Mouse (Mus musculus): ENCODE measurements around the gene Tcf7l2.
A peak's percentile ranks its signal among the peaks of the same experiment; 100 is the strongest.

Gene Tcf7l2

DNA sequence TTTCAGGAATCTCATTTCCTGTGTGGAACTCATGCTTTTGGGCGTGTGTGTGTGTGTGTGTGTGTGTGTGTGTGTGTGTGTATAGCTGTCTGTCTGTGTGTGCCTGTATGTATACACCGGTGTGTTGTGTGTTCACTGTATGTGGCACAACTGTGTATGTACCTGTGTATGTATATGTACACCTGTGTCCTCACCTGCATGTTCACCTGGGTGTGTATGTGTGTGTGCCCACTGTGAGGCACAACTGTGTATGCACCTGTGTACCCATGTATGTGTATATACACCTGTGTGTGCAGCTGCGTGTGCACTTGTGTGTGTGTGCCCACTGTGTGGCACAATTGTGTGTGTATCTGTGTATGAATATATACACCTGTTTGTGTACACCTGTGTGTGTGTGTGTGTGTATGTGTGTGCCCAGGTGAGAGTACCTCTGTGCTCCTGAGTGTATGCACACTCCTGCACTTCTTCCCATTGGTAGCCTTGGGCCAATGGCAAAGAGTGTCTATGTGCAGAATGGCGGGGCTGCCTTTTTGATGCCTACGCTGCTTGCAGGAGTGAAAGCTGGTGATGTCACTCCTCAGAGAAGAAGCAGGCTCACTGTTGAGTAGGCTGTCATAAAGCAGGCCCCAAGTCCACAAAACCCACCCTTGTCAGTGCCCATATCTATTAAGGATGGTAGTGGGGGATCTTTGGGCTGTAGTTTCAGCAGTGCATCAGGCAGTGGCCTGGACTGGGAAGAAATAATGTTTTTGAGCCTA, 95.5 kb downstream of the Tcf7l2 start:
- DNase-seq = no peak

DNA sequence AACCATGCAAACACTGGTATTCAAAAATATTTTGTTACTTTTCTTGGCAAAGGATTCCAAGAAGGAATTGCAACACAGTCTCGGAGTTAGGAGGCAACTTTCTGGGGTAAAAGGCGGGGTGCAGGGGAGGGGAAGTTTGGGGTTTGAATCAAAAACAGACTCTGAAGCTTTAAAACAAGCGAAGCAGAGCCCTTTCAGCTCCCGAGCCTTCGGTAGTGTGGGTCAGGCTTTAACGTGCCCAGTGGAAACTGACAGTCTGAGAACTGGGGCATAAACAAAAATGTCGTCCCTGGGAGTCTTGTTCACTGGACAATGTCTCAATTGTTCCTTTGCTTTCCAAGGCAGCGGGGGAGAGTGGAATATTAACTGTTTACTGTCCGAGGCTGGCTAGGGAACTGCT, 96.3 kb downstream of the Tcf7l2 start:
- DNase-seq = peak; percentile 1

DNA sequence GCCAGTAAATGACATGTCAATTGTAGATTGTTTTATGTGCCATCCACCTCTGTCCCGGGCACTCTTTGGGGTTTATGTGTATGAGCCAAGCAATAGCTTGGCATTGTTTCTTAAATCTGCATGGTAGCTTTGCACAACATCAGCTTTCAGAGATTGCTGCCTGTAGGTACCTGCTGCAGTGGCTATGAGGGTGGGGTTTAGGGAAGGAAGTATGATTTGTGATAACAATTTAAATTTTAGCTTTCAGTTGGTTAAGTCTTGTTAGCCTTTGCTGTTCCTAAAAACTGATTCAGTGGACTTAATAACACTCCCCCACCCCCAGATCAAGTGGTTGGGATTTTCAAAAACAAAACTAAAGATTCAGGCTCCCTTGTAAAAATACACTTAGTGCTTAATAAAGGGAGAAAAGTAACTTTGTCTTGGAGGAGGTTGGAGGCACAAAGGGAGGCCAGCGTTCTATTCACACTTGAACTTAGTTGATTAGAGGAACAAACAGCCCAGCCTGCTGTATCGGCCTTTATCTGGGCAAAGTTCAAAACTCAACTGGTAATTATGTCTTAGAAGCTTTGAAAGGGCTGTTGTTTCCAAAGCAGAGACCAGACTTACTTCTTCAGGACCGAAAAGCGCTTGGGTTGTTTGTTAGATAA, 96.9 kb downstream of the Tcf7l2 start:
- no peak for DNase-seq

DNA sequence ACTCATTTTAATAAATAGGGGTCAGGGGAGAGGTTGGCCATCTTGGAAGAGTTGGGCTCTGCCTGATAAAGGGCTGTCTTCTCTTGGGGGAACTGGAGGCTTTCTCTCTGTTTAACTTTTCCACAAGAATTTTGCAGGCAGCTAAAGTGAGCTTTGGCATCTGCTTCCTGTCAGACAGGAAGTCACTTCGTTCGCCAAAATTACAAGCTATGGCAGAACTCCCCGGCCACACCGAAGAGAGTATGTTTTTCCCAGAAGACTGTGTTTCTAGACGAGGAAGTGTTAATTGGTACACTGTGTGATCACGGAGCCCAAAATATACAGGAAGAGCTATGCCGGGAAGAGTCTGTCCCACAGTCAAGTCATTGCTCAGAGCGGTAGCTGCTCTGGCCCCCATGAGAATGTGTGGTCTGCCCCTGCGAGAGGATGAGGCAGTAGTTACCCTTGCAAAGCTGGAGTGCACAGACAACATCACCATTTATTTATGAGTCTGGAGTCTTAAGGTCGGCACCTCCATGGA, 97.5 kb downstream of the Tcf7l2 start:
- DNase-seq = no peak

DNA sequence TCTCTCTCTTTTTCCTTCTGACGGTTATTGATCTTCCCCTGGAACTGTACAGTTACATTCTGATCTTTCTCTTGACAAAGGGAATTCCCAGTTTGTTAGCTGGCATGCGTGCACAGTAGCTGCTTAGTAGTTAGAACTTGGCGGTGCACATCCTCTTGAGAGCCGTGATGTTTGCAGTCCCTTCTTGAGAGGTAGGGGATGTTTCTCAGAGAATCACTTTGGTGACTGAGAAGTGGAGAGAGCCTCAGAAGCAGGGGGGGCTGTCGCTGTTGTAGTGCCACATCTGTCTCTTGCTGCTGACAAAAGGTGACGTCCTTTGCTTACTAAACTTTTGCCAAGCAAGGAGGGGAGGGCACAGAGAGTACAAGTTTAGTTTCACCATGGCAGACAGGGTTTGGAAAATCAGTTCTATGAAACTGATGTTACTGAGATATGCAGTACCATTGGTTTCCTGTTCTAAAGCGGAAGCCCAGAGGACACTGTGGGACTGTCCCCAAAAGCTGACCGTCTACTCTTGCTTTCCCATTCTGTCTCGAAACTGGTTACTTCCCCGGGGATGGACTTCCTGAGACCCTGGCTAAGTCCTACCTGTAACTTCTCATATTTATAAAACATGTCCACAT, 99.0 kb downstream of the Tcf7l2 start:
- no peak for DNase-seq

DNA sequence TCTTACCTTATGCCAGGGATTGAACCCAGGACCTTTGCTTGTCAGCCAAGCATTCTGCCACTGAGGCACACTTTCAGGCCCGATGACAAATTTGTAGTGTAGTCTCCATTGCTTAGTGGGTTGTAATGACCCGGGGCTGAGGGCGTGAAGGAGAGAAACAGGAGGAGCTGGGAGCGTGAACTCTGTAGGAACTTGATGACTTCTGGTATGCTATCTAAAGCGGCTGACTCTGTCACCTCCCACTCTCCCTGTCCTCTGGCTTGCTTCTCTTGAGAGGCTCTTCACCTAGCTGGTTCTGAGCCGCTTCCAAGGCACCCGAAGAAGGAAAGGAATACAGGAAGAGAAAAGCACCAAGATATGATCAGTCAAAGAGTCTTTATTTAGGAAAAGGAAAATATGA, 100.4 kb downstream of the Tcf7l2 start:
- DNase-seq = no peak

DNA sequence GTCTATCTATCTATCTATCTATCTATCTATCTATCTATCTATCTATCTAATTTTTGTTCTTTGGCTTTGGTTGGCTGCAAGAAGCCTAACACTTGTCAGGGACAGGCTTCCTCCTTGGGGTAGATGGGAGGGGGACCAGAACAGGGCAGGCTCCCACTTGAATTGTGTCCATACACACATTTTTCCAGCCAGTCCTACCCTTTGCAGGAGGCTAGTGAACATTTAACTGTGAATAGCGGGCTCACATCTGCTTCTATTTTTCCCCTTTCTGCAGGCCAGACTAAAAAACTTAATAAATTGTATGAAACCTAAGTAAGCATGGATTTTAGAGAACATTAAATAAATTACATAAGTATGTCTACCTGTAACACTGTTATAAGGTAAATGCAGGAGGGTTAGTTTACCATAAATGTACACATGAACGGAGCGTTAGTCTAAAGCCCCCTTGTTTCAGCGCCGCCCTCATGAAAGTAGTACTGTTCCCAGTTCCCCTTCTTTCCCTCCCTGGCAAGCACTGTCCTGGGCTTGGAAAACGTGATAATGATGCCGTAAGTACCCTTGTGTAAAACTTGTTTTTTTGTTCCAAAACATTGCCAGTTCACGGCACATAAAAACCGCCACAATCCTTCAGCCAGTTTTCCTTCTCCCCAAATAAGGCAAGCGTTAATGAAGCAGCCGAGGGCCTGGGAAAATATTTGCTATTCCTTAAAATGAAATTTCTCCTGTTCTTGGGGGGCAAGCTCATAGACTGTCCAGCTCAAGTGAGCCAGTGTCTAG, 101.7 kb downstream of the Tcf7l2 start:
- no peak for DNase-seq

DNA sequence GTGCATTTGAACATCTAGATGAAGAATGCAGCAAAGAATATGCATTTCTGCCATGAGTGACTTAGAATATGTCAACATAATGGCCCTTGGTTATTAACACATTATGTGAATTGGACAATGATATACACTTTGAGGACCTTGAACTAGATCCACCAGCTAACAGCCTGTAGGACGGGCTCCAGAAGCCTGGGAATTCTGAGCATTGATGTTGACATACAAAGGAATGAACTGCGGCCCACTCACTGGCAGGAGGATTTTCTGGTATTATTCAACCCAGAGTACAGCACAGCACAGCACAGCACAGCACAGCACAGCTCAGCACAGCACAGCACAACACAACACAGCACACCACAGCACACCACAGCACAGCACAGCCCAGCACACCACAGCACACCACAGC, 104.1 kb downstream of the Tcf7l2 start:
- no peak for DNase-seq

DNA sequence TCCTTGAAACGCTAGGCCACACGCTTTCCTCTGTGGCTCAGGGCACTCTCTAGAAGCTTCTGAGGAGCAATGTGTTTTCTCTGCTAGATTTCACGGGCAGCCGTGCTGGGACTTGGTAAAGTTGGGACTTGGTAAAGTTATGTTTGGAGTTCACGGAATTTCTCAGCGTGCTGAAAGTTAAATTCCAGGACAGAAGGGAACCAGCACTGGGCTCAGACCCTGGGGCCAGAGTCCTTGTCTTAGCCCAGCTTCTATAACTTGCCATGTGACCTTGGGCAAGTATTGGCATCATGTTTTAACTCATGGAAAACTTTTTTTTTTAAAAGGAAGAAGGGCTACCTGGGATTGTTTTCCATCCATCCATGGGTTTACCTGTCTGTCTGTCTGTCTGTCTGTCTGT, 104.6 kb downstream of the Tcf7l2 start:
- DNase-seq = no peak

DNA sequence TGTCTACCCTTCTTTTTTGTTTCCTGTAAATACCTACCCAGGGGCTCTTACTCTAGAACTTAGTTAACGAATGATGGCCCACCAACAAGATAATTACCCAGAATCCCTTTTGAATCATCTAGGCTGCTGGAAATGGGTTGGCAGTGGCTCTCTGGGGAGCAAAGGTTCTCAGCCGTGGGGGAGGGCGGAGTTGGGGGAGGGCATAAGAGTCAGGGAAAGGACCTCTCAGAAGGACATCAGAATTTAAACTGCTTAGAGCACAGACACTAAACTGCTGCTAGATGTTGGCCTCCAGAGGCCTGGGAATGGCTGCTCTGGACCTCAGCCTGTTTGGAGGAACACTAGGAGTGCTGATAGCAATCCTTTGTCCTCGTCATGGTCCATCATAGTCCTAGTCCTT, 105.4 kb downstream of the Tcf7l2 start:
- no peak for DNase-seq

DNA sequence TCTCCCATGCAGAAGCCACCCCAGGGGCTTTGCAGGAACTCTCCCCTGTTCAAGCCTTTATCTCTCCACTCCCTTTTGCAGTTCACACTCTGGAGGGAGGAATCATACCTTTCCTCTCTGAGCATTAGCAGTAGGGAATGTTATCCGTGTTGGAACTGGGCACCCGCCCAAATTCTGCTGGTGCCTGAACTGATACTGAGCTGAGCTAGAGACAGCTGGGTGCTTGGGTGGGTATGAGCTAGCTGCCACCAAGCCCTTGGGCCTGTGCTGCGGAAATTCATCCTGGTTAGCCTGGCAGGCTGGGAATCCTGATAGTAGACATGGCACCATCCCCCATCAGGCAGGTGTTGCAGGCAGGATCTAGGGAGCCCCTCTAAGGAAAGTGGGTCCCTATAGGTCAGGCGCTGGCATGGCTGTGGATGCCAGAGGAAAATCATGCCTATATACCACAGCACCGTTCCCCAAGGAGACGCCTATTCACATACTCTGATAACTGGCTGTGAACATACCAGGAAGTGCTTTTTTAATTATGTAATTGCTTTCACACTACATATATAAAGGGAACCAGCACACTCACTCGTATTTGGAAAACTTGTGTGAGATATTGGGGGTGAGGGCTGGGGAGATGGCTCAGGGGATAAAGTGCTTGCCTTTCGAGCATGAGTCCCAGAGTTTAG, 108.9 kb downstream of the Tcf7l2 start:
- no peak for DNase-seq

DNA sequence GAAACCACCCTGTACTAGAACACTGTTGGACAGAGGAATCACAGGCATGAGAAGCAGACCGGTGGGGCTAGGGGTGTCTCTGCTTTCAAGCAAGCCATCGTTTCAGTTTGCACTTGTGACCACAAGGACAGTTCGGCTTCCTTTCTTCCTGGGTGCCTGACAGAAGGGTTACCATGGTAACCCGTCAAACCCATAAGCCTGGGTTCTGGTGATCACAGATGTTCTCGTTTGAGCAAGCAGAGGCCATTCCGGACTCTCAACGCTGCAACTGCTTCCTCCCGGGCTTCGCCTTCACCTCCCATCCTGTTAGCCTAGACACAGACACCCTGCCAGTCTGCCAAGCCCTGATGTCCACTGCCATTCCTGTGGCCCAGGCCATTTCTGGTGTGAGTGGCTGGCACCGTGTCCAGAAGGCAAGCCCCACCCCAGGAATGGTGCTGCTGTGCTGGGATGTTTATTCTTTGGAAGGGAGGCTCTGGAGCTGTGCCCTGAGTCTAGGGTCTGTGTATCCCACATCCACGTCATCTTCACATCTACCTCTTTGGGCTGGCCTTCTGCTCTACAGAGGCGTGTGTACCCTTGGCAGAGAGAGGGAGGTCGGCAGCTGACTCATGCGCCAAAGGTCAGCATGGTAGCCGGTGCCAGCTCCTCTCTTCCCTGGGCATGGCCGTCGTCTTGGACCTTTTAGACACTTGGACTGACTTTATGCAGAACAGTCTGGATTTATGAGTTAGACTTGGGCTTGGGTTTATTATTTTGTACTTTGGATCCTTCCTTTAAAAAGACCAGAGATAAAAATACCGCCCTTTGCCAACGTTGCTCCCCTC, 110.1 kb downstream of the Tcf7l2 start:
- DNase-seq = no peak

DNA sequence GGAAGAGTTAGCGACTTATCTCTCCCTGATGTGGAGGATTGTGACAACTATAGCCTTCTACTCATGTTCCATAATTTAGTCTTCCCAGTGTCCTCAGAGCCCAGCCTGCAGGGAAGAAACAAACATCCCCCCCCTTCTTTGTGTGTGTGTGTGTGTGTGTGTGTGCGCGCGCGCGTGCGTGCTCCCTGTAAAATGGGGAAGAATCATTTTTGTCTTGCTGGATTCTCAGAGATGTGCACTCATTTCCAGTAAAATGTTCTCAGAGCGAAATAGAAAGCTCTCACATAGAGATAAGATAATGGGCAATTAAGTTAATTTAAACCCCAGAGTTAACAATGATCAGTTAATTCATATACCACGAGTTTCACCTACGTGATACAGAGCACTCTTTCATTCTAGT, 112.8 kb downstream of the Tcf7l2 start:
- DNase-seq = no peak

DNA sequence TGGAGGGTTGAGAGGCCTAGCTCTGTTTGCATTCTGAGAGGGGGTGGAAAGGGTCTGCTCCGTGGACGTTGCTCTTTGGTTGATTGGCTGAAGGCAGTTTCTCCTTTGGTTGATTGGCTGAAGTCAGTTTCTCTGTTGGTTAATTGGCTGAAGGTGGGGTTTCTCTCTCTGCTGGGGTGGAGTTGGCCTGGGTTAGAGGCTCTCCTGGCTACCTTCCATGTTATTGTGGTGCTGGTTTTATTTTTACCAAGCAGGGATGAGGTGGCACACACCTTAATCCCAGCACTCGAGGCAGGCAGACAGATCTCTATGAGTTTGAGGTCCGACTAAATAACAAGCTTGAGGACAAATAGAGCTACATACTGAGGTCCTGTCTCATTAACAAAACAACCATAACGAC, 114.0 kb downstream of the Tcf7l2 start:
- no peak for DNase-seq

DNA sequence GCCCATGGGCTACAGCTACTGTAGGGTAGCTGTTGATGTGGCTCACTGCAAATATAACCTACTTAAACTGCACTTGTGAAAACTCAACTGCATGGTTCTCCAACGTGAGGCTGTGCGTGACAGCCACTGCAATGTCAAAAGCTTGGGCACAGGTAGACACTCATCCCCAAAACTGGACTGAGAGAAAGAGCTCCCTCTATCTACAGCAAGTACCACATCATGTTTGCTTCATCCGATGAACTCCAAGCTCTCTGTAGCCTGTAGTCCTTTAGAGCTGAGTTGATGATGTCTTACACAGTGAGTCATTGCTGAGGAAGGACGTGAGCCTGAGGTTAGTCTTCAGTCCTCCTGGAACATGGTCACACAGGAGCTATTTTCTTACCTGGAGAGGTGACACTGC, 115.7 kb downstream of the Tcf7l2 start:
- no peak for DNase-seq

DNA sequence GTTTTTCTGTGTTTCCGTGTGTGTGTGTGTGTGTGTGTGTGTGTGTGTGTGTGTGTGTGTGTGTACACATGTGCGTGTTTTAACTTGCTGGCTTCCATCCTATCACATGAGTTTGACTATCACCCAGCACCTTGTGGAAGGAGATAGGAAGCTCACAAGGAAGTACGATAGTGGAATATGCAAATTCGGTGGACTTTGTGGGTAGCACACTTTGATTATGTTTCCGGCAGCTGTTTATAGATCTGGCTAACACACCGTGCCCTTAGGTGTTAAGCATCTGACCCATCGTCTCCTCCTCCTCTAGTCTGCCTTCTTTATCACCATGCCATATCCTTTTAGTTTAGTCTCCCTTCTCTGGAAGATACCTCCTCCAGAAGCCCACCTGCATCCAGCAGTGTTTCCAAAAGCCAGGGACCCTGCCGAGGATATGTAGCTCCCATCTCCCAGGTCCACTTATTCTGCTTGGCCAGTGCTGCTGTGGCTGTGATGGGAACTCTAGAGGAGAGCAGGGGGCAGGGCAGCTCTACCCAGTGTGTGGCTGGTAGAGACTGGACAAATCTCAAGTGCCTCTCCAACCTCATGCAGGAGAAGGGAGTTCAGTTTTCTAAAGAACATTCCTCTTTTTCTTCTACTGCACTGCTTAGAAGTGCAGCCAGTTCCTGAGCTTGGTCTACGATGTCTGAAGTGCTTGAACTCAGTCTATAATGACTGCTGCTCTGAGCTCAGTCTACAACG, 118.6 kb downstream of the Tcf7l2 start:
- DNase-seq = no peak

DNA sequence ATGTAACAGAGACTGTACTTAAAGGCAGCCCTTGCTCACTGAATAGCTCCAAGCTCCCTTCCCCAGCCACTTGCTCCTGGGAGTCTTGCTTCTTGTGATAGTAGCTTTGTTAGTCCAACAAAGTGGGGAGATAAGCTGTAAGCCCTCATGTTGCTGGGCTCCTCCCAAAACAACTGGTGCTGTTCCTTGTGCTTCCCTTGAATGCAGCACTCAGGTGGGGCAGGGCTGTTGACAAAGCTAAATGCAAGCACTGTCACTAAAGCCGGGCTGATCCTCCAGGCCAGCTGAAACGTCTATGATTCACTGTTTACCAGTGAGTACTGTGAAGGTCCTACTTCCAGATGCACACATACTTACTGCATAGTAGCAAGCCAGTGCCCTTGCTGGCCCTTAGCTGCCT, 120.1 kb downstream of the Tcf7l2 start:
- DNase-seq = no peak

DNA sequence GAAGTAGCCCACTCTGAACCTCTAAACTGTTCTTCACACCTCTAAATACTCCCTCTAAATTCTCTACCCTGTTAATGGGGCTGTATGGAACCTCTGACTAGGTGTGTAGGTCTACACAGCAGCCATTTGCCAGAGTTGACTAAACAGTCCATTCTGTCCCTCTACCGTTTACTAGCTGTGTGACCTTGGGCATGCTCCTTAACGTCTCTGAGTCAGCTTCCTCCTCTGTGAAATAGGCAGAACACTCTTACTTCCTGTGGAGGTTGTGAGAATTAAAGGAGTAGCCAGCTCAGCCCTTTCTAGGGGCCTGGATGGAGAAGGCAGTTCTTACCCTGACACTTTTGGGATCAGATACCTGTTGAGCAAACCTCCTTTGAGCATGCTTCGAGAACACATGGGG, 120.9 kb downstream of the Tcf7l2 start:
- DNase-seq = no peak

DNA sequence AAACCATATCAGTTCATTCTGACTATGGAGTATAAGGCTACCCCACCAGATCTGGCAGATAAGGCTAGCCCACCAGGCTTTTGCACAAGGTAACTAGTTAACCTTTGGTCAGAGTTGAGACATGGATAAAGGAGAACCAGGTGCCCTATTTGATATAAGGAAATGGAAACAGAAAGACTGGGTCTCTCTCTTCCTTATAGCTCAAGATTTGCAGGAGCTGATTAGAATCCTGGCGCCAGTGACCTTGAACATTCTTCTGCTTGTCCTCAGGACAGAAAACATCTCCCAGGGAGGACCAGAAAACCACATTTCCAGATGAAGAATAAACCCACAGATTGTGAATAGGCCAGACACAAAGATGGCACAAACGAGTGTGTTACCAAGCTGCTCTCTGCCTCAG, 123.4 kb downstream of the Tcf7l2 start:
- no peak for DNase-seq

DNA sequence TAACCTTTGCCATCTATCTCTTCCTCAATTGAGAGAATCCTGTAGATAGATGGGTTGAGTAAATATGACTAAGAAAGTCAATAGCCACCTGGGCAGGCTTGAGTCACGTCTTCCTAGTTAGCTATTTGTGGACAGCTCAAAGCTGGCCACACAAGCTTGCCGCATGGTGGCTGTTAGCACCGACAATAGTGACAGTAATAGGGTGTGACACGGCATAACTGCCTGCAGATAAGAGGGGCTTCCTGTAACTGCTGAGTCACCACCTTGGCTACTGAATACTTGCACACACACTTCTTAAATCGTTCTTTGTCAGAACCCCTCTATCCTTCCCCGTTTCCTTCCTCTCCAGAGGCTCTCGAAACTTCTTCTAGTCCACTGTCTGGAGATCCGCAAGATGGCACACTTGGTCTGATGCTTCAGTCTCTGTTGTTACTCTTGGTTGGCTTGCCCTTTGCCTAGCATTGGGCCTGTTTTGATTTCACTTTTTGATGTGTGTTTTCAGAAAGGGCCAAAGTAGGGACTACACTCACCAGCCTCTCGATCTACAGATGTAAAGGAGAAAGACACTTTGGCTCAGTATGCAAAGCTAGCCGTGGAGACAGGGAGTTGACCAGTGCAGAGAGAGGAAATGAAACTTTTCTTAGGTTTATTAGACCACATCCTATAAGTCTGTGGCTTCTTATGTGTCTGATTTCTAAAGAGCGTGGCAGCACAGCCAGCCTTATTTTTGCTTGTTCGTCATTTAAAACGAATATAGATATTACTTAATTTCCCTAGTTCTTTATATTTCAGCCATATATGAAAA, 124.4 kb downstream of the Tcf7l2 start:
- no peak for DNase-seq
